Mouse (Mus musculus) ovary, postnatal 36 days (tissue): ENCODE results near the gene Papss2.
A peak's percentile ranks its signal among the peaks of the same experiment; 100 is the strongest.

Source experiments
- DNase-seq: peaks from one replicate; pipeline ENCODE4 v3.0.0; 2022; ENCODE audit warnings: low spot score, mixed read lengths

The Papss2 gene

DNA sequence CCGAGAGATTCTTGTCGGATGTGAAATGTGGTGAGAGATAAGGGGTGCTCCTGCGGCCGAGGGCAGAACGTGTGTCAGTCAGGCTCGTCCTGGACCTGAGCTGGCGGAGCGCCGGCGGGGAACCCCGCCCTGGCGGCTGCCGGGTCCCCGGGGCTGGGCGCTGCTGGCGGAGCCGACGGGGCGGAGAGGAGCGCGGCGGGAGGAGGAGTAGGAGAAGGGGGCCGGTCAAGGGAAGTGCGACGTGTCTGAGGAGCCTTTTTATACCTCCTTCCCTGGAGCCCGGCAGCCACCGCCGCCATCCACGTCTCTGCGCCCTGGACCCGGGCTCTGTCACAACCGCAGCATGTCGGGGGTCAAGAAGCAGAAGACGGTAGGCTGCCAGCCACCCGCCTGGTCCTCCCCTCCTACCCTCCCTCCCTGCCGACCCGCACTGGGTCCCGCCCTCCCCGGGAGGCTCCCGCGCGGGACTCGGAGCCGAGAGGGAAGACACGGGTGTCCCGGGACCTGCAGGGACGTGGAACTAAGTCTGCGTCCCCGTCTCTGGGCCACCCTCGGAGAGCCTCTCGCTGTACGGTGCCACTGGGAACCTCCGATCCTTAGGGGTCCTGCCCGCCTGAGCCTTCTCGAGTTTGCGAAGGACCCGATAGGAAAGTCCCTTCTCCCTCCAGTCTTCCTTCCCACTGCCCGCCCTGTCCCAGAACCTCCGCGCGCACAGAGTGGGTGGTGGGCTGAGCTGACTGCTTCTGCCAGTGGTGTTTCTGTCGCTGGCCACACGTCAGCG is at the start of gene Papss2:
Papss2 (plus strand) TSS at position 285 of the 781 bp plus-strand sequence.
- DNase-seq = peak; percentile 80

DNA sequence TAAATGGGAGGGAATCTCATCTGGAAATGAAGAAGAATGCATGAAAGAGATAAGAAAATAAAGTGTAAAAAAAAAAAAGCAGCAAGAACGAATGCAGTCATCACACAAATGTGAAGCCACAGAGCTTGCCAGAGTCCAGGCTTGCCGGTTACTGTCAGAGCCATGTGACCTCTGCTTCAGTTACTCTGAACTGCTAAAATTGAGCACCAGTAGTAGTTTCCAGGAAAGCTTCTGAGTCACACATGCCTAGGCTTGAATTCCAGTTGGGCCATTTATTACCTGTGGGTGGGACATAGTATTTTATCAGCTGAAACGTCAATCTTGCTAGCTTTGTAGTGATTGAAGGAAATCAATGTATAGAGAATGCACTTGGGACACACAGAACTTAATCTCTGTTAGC is 48.2 kb upstream of the Papss2 start:
- no peak for DNase-seq

DNA sequence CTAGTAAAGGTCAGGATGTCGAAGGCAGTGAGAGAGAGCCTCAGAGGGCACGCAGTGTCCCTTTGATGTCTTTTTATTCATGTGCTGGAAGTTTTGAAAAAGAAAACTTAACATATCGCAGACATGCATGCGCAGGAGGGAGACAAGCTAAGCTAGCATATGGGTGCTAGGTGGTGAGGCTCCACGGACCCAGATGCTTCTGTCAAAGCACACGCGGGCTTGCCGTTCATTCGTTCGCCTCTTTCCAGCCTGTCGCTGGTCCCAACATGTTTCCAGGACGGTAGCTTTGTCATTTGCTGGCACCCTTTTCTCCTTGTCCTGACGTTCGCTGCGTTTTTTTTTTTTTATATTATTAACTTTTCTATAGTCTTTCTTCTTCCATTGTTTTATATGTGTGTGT is 47.4 kb upstream of the Papss2 start:
- no peak for DNase-seq

DNA sequence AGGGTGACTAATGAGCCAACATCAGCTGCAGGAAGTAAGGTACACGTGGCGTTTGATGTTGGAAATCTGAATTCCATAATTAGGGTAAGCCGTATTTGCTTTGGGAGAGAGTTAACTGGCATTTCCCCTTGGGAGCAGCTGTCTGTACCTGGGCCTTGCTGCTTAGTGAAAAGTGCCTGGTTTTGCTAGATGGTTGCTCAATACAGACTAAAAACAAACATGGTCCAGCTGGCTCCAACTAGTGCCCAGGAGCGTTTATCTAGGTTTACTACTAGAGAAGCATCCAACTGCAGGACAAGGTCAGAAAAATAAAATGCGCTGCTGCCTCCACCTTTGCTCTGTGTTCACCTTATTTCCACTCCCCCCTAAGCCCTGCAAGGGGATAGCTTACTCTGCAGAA is 45.1 kb upstream of the Papss2 start:
- no peak for DNase-seq

DNA sequence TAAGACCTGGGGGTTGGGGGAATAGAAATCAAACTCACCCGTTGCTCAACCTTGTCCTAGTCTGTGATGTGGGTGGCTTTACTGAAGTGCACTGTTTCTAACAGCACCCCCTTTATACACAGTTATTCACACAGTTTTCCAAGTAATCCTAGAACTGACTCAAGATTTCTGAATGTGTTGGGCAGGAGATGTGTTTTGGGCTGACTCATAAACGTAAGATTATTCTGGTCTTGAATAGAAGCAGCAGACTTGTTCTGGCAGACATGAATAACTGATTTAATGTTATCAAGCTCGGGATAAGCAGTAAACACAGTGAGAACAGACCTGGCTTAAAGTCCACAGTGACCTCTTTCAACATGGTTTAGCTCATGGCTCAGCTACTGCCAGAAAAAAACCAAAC is 44.1 kb upstream of the Papss2 start:
- no peak for DNase-seq

DNA sequence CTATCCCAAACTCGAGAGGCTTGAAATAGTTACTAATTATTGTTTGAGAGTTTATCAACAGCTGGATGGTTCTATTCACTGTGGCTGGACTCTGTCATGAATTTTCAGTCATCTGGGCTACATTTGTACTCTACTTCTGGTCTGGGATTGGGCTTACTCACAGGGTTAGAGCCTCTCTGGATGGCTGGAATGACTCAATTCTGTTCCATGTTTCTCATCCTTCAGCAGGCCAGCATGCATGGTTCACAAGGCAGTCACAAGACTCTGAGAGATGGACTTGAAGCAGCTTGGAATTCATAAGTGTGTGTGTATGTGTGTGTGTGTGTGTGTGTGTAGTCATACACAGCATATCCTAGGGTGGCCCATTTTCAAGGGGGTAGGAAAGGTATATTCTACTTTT is 43.5 kb upstream of the Papss2 start:
- no peak for DNase-seq

DNA sequence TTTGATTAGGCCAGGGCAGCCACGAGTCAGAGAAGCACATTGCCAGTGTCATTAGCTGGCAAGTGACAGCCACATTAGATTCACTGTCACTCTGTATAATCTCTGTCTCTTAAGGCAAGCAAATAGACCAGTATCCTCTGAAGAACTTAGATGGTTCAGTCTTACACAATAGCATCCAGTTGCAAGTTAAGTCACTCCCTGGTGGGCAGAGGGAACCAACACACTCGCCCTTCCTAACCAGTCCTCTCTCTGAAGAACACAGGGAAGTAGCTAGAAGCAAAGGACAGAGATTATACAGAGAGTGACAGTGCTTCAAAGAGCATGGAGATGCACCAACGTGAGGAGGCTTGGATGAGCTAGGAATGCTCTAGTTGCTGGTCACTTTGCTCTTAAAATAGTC is 42.3 kb upstream of the Papss2 start:
- DNase-seq = no peak

DNA sequence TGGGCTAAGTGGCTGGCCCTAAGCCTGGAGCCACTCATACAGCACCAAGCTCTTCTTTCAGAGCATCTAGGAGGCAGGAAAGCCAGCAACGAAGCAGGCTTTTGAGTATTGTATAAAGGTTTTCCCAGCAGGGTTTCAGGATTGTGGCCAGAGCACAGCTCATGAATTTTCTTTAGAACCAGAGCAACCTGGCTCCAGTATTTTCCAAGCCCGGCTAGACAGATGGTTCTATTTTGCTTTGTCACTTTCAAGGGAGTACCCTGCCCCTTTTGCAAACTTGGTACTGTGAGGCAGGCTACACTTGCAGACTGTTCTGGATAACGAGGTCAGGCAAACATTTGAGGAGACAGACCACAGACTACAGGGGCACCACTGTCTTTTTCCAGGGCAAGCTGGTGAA is 40.3 kb upstream of the Papss2 start:
- no peak for DNase-seq

DNA sequence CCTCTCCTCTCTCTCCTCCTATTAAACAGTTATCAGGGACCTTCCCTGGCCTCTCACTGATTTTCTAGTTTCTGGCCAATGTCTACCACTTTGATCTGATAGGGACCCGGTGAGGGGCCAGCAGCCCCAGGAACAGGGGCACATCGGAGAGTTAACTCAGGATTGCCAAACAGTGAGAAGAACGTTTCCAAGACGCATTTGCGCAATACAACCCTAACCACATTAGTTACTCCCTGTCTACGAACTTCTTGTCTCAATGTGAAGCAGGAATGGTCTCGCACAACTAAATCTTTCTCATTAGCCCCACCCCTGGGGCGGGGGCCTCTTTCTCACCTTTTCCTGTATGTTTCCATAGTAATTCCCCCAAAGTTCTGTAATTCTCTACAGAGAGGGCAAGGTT is 28.6 kb upstream of the Papss2 start:
- no peak for DNase-seq

DNA sequence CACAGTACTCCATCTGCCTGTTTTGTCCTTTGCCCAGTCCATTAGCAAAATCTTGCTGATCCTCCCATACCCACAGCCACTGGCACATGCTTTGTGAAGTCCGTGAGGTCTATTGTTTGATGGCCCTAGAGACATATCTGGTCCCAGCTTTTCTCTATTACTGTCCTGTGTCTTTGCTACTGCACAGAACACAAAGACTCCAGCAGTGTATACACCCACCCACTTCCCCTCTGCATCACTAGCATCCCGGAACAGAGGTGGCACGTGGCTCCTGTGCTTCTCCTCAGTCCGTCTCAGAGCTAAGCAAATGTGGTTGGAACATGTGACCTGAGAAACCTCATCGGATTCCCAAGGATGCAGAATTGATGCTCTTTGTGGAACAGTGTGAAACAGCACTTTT is 28.1 kb upstream of the Papss2 start:
- no peak for DNase-seq

DNA sequence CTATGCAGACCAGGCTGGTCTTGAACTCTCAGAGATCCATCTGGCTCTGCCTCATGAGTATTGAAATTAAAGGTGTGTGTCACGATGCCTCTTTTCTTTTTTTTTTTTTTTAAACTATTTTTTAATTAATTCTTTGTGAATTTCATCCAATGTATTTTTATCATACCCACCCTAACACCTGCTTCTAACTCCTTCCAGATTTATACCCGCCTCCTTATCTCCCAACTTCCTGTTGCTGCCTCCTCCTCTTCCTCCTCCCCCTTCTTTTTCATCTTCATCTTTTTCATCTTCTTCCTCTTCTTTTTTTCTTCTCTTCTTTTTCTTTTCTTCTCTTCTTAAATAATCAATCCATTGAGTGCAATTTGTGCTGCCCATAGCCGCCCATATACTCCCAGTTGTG is 27.1 kb upstream of the Papss2 start:
- DNase-seq = no peak

DNA sequence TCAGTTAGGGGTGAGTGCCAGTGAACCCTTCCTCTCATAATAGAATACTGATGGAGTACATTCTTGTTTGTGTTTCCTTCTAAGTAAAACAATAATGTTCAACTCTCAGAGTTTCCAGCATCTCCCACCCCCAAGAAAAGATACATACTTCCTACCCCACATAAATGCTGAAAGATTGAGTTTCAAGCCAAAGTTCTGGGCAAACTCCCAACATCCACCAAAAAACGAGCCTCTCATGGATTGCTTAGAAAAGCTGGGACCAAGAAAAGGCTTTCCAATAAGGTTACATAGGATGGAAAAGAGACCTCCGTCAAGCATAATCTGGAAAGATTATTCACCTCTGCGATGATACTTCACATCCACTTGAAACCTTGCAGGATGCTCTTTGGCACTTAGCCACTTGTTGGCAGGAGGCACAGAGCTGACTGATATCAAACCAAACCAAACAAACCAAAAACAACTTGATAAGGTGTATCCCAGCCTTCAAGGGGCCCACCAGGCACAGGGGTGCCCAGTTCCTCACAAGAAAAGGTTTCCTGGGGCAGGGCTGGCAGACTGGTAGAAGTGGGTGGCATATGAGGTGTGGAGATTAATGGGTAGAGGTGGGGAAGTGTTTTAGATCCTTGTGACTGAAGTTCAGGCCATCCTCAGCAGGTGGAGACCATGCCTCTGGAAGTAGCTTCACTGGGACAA is 26.5 kb upstream of the Papss2 start:
- DNase-seq = no peak

DNA sequence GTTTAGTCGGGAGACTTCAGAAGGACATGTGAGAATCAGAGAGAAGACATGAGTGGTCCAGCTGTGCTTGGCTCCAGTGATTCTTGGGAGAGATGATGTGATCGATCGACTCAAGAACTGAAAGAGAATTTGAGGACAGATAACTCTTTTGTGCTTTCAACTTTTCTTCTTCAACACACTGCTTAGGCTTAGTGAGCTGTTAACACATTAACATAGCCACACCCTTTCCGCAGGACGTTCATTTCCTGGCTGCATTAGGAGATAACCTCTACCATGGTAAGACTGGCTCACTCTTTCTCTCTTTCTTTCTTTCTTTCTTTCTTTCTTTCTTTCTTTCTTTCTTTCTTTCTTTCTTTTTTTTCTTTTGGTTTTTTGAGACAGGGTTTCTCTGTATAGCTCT is 25.9 kb upstream of the Papss2 start:
- no peak for DNase-seq

DNA sequence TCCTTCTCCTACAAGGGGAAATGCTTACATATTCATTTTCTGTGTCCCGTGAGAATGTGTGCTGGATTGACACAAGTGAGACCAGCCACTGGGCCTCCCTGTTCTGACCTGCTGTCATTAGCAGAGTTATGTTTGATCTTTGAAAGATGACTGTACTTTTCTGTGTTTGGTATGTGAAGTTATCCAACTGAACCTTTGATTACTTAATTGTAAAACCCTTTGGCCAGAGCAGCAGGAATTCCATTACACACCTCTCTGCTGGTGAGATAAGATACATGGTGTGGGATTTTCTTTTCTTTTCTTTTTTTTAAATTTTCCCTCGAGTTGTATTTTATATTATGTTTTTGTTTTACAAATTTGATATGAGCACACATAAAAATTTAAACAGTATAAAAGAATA is 23.4 kb upstream of the Papss2 start:
- no peak for DNase-seq

DNA sequence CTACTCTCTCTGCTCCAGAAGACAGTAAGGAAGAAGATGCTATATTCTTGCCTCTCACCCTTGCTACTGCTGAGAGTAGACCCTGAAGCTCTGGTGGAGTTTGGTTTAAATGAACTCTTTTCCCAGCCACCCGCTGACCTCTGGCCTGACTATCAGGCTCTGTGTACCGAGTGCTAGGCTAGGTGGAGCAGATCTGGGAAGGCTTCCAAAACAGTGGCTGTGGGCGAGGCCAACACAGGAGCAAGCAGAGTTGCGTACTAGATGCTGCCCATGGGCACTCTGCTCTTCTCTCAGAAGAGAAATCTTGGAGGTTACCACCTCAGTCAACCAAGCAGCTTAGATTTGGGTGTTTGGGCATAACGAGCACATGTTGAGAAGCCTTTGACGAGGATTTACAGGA is 22.3 kb upstream of the Papss2 start:
- no peak for DNase-seq

DNA sequence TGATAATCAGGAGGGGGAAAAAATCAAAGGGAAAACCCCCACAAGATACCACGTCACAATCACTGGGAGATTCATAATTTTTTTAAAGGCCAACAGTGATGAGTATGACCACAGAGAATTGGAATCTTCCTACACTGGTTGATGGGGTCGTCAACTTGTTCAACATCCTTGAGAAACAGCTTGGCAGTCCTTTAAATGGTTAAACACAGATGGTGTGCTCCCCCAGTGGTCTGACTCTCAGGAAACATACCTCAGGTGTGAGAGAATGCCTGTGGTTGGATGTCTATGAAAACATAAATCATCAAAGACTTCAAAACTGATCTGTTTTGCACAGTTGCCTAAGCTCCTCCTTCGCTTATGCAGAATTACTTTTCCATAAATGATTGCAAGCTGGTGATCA is 20.7 kb upstream of the Papss2 start:
- no peak for DNase-seq

DNA sequence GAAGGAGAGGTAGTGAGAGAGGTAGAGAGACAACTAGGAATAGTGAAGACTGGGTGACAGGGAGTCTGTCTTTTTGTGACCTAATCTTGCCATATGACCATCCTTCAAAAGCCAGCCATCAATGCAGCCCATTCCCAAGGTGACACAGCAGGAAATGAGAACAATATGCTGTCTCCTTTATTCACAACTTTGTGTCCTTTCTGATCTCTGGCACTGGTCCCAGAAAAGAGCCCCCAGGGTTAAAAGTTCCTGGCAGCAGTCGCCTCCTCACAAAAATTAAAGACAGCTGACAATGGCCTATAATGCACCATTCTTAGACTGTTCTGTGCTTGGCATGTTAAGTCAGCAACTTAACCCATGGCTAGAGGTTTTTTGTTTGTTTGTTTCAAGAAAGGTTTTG is 17.8 kb upstream of the Papss2 start:
- DNase-seq = no peak

DNA sequence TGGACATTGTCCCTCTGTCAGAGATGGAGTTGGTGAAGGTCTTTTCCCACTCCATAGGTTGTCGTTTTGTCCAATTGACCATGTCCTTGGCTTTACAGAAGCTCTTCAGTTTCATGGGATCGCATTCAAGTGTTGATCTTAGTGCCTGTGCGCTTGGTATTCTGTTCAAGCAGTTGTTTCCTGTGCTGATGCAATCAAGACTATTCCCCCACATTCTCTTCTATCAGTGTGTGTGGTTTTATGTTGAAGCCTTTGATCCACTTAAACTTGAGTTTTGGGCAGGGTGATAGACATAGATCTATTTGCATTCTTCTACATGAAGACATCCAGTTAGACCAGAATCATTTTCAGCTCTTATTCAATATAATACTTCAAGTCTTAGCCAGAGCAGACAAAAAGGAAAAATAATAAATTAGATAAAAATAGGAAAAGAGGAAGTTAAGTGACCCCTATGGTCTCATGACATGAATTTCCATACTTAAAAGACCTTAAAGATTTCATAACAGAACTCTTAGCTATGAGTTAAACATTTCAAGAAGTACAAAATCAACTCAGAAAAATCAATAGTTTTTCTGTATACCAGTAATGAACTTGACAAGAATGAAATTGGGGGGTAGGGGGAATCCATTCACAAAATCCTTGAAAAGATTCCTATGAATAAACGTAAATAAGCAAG is 12.4 kb upstream of the Papss2 start:
- DNase-seq = no peak

DNA sequence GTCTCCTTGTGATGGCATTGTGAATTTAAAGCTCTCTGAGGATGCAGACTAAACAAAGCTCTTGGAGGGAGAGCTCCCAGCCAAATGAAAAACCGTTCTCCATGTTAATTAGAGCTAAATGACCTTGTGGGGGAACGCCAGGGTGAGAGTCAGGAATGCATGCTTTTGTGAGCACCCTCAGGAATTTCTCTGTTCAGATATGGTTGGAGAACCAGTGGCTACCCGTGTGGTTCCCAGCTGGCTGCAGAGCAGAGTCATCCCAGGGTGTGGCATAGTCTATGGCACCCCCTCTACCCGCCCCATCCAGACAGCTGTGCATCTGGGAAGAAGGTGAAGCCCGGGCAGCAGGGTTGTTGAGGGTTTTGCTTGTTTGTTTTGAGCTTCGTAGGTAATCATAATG is 7.9 kb upstream of the Papss2 start:
- DNase-seq = peak; percentile 31

DNA sequence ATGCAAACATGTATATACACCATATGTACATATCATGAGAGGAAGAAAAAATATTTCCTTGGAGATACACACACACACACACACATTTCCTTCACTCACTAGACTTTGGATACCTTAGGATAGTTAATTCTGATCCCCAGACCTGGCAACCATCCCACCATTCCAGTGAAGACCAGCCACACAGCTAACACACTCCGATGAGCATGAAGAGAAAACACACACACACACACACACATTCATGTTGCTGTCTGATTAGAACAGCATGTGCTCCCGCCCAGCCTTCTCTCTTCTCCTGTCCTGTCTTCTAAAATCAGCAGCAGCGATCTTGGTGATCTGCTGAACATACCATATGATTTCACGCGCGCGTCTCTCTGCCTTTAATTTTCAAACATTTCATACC is 2.8 kb upstream of the Papss2 start:
- DNase-seq = no peak

DNA sequence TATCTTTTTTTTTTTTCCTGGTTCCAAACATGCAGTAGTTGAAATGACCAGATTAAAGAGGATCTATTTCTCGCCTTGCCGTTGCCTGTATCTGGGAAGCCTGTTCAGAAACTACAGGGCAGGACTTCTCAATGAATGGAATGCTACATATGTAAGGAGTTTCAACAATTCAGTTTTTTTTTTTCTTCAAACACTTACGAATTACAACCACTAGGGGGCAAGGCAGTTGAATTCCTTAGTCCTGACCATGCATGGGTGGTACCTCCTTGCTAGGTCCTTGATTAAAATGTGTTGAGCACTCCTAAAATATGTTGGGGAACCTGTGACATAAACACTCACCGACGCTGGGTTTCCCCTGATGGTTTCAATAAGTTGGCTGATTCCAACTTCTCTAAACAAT is 1.7 kb upstream of the Papss2 start:
- no peak for DNase-seq

DNA sequence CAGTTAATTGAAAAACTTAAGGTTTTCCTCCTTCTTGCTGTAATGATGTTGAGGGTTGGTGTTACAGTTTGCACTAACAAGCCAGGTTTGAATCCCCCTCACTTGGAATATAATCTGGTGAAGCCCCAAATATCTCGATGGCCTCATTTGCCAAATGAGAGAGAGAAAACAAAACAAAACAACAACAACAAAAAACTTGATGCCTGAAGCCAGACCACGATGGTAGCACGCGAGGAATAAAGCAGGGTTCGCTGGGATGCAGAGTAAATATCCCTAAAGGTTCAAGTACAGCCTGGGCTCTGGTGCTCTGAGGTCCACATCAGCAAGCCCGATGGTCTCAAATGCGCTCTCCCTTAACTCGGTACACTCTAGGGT is 472 bp upstream of the Papss2 start:
- no peak for DNase-seq

DNA sequence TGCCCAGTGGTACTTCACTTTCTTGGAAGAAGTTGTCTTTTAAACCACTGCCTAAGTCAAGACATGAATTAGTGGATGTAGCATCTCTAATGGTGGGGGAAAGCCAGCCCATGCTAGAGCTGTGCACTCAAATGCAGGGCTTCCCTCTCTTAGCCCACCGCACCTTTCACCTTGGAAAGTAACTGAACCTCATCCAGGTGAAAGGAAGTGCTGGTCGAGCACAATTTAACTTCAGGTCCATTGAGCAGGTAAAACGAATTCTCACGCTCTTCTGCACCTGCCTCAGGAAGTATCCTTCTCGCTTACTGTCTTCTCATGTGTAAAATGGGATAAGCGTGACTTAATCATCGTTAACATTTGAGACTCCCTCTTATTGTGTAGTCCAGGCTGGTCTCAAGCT is 3.4 kb downstream of the Papss2 start:
- no peak for DNase-seq
